Mouse (Mus musculus) kidney, embryonic 15.5 days (tissue): ENCODE measurements around the gene Szrd1. TPM values are rescaled to one million over a fixed set of nuclear protein-coding genes. Genes with fewer than 3 reads are reported as not detected.

Source experiments
- ATAC-seq: fragments of 200-750 bp; cut with Nextera tagmentation; replicated peaks from 2 replicates; pipeline ENCODE4 v1.8.0; 2017; ENCODE audit warnings: moderate TSS enrichment; ENCODE audit not compliant: low FRiP score
- H3K27ac ChIP-seq: fragments of 300-500 bp; sonication (generic); 2 replicates; pipeline ENCODE4 v1.5.1; 2015; ENCODE audit warnings: mild to moderate bottlenecking, inconsistent platforms
- H3K27me3 ChIP-seq: fragments of 300-500 bp; sonication (generic); 2 replicates; pipeline ENCODE4 v1.6.1; 2015; ENCODE audit warnings: inconsistent platforms
- H3K36me3 ChIP-seq: fragments of 300-500 bp; sonication (generic); 2 replicates; pipeline ENCODE4 v1.6.1; 2015; ENCODE audit warnings: inconsistent platforms
- H3K4me1 ChIP-seq: fragments of 300-500 bp; sonication (generic); 2 replicates; pipeline ENCODE4 v1.6.1; 2015; ENCODE audit warnings: inconsistent platforms
- H3K4me2 ChIP-seq: fragments of 300-500 bp; sonication (generic); 2 replicates; pipeline ENCODE4 v1.6.1; 2015; ENCODE audit warnings: moderate library complexity, mild to moderate bottlenecking, inconsistent platforms
- H3K4me3 ChIP-seq: fragments of 300-500 bp; sonication (generic); replicated peaks from 2 replicates; pipeline ENCODE4 v1.5.1; 2015; ENCODE audit warnings: mild to moderate bottlenecking, inconsistent platforms
- H3K9ac ChIP-seq: fragments of 300-500 bp; sonication (generic); 2 replicates; pipeline ENCODE4 v1.6.1; 2015; ENCODE audit warnings: mild to moderate bottlenecking, inconsistent platforms
- H3K9me3 ChIP-seq: fragments of 300-500 bp; sonication (generic); replicated peaks from 2 replicates; pipeline ENCODE4 v1.6.1; 2016; ENCODE audit warnings: inconsistent platforms
- WGBS: fragments of 180-500 bp; shearing (Covaris S2); methylation state at CpG from one replicate; pipeline ENCODE4 v1.1.7; 2015; ENCODE audit warnings: mixed read lengths; 5-methylcytosine and 5-hydroxymethylcytosine counted together
- polyA plus RNA-seq: library from polyadenylated mRNA; unstranded; fragments of >200 nt; fragmentation: Nextera tagmentation; extraction: Ambion mirVana; gene quantifications from 2 replicates; pipeline ENCODE4 v1.2.1, GENCODE M21; 2015

The Szrd1 gene
- polyA plus RNA-seq, 1 experiment from 2014 or later: 49.6 TPM

DNA sequence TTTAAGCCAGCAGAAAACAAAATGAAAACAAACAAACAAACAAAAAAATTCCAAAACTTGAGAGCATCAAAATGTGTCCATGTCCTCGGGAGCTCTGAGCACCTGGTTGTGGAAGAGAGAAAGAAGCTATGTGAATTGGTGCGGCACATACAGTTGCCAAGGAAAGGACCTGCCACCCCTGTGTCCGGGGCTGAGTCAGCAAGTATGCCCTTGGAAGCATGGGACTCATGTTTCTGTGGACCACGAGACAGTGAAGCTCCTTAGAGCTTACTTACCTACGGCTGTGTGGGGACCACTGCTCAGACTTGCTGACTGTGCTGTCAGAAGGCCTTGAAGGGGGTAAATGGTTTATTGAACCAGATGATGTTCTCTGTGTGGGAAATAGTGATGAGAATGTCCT lies 24.2 kb upstream of the Szrd1 start:
- WGBS: 85% methylated on average over 5 of the region's 5 CpGs
- Histone ChIP-seq H3K9ac (no peak overlapping the region), H3K27me3 (no peaks in the 10 kb centered on the region), H3K27ac (no peak overlapping the region), H3K36me3 (peaks cover 14% of the 10 kb centered on the region), H3K4me3 (no peak overlapping the region), H3K4me2 (no peak overlapping the region), H3K9me3 (no peaks in the 10 kb centered on the region), H3K4me1 (peaks cover 15% of the 10 kb centered on the region)
- ATAC-seq: no peak

DNA sequence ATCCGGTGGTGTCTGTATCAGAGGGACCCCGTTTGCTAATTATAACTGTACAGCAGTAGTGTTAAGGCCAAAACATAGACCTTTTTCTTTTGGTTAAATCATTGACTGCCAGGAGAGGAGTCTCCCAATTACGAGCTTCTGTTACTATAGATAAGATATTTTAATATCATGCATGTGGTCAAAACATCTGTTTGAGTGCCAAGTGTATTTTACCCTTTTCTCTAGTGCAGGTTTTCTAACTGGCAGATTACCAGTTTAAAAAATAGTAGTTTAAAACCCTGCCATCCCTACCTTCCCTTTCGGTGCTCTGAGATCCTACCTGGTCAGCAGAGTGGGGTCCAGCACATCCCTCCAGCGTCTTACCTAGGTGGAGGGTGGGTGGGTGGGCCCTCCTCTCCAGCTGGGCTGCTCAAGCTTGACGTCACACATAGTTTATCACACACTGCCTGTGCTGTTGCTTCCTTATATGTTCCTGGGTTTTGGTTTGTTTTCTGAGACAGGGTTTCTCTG lies 22.2 kb upstream of the Szrd1 start:
- Histone ChIP-seq H3K4me3 (no peak overlapping the region), H3K9me3 (no peaks in the 10 kb centered on the region), H3K4me2 (no peak overlapping the region), H3K4me1 (peaks cover 23% of the 10 kb centered on the region), H3K36me3 (0 out of 2 replicates have a peak, but pooled peaks cover 3% of the 10 kb centered on the region), H3K27me3 (no peaks in the 10 kb centered on the region), H3K9ac (no peak overlapping the region), H3K27ac (no peak overlapping the region)
- 82% methylated on average over 6 of the region's 6 CpGs for WGBS
- no peak; the same call in 1 of the 2 replicates for ATAC-seq

GRCm38 (mm10) chr4:141160193-141160592 lies 20.6 kb upstream of the Szrd1 start:
- Histone ChIP-seq H3K4me3 (no peak overlapping the region), H3K4me2 (no peak overlapping the region), H3K9me3 (no peaks in the 10 kb centered on the region), H3K9ac (no peak overlapping the region), H3K27me3 (no peaks in the 10 kb centered on the region), H3K4me1 (peaks cover 23% of the 10 kb centered on the region), H3K27ac (no peak overlapping the region), H3K36me3 (0 out of 2 replicates have a peak, but pooled peaks cover 3% of the 10 kb centered on the region)
- ATAC-seq: no peak
- 81% methylated on average over 4 of the region's 4 CpGs for WGBS

DNA sequence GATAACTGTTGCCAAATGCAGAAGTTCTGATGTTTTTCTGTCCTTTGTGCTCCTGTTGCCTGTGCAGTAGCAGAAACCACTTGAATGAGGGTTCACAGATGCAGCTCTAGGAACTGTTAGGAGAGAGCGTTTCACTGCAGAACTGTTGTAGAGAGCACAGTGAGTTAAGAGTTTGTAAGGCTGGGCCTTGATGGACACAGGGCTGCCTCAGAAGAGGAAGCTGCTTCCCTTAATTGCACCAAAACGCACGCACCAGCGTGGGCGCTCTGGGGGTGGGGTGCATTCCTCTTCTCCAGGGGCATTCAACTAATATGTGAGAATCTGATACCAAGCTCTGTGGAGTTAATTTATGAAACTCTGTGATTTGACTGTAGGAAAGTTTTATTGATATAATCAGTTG lies 20.1 kb upstream of the Szrd1 start:
- Histone ChIP-seq H3K4me1 (peaks cover 26% of the 10 kb centered on the region), H3K27me3 (no peaks in the 10 kb centered on the region), H3K27ac (peak overlapping the region; percentile 51; the same call in 1 of the 2 replicates), H3K36me3 (0 out of 2 replicates have a peak, but pooled peaks cover 3% of the 10 kb centered on the region), H3K9me3 (no peaks in the 10 kb centered on the region), H3K4me2 (no peak overlapping the region), H3K4me3 (no peak overlapping the region), H3K9ac (no peak overlapping the region)
- 41% methylated on average over 5 of the region's 5 CpGs for WGBS
- no peak for ATAC-seq

DNA sequence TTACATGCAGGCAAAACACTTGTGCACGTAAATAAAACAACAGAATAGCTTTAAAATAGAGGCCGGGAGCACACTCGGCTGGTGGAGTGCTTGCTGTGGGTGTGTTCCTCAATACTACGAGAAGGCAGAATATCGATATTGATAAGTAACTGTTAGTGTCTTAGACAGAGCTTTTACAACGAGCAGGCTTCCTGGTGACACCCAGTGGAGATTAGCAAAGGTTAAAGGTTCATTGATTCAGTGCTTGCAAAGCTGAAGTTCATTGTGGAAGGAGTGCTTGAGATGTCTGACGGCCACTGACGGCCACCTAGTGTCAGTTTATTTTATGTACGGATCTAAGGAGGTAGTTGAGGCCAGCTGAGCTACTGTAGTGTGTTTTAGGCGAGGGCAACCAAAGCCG lies 19.5 kb upstream of the Szrd1 start:
- peaks cover 30% of the 10 kb centered on the region for H3K4me1 ChIP-seq
- H3K9me3 ChIP-seq: no peaks in the 10 kb centered on the region
- 52% methylated on average over 11 of the region's 11 CpGs for WGBS
- no peaks in the 10 kb centered on the region for H3K27me3 ChIP-seq
- H3K4me3 ChIP-seq: no peak overlapping the region
- H3K36me3 ChIP-seq: 0 out of 2 replicates have a peak, but pooled peaks cover 3% of the 10 kb centered on the region
- H3K9ac ChIP-seq: no peak overlapping the region
- no peak for ATAC-seq
- peak overlapping the region; percentile 51 for H3K27ac ChIP-seq
- no peak overlapping the region for H3K4me2 ChIP-seq

DNA sequence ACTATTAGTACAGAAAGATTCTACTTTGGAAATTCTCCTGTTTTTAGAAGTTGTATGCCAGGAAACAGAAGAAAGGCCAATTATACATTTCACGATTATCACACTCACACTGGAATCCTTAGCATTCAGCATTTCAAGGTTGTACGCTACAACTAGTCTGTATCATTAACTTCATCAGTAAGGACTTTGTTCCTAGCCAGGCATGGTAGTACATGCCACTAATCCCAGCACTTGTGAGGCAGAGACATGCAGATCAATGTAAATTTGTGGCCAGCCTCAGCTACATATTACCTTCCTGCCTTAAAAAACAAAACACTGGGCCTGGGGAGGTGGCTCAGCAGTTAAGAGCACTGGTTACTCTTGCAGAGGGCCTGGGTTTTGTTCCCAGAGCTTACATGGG lies 19.0 kb upstream of the Szrd1 start:
- Histone ChIP-seq H3K4me1 (peaks cover 33% of the 10 kb centered on the region), H3K9ac (no peak overlapping the region), H3K4me3 (no peak overlapping the region), H3K4me2 (no peak overlapping the region), H3K9me3 (no peaks in the 10 kb centered on the region), H3K36me3 (no peaks in the 10 kb centered on the region), H3K27me3 (no peaks in the 10 kb centered on the region), H3K27ac (peak overlapping the region; percentile 51; the same call in 1 of the 2 replicates)
- ATAC-seq: no peak; the same call in 1 of the 2 replicates
- WGBS: 85% methylated on average over 2 of the region's 2 CpGs

GRCm38 (mm10) chr4:141157485-141157884 lies 17.9 kb upstream of the Szrd1 start:
- WGBS: 83% methylated on average over 4 of the region's 4 CpGs
- no peak for ATAC-seq
- H3K27me3 ChIP-seq: no peaks in the 10 kb centered on the region
- no peak overlapping the region for H3K4me2 ChIP-seq
- H3K36me3 ChIP-seq: no peaks in the 10 kb centered on the region
- no peak overlapping the region for H3K27ac ChIP-seq
- peaks cover 35% of the 10 kb centered on the region for H3K4me1 ChIP-seq
- no peak overlapping the region for H3K4me3 ChIP-seq
- H3K9me3 ChIP-seq: no peaks in the 10 kb centered on the region
- no peak overlapping the region for H3K9ac ChIP-seq

DNA sequence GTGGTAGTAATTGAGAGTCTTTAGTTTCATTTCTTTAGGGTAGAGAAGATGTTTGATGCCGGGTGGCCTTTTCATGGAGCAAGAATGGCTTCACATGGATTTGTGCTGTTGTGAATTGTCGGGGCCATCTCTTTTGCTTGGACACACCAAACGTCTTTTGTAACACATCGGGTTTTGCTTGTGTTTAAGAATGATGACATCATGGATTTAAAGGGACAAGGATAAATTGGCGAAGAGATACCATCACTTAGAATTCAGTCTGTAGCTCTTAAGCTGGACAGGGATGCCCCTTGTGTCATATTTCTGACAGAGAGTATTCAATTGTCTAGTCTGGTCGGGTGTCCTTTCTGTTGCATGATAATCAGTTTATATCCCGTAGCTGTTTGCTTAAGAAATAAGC lies 9.5 kb upstream of the Szrd1 start:
- no peak for ATAC-seq
- Histone ChIP-seq H3K4me3 (peak overlapping the region; percentile 99), H3K27ac (no peak overlapping the region), H3K4me2 (peak overlapping the region; percentile 87), H3K36me3 (no peaks in the 10 kb centered on the region), H3K9ac (peak overlapping the region; percentile 98), H3K27me3 (no peaks in the 10 kb centered on the region), H3K9me3 (no peaks in the 10 kb centered on the region), H3K4me1 (peaks cover 28% of the 10 kb centered on the region)
- WGBS: 28% methylated on average over 7 of the region's 7 CpGs

GRCm38 (mm10) chr4:141148009-141148801 lies 8.6 kb upstream of the Szrd1 start:
- peak overlapping the region; percentile 98 for H3K27ac ChIP-seq
- WGBS: under 1% methylated on average over 66 of the region's 66 CpGs
- H3K9me3 ChIP-seq: no peaks in the 10 kb centered on the region
- peak overlapping the region; percentile 99 for H3K4me3 ChIP-seq
- H3K27me3 ChIP-seq: no peaks in the 10 kb centered on the region
- no peaks in the 10 kb centered on the region for H3K36me3 ChIP-seq
- H3K4me2 ChIP-seq: peak overlapping the region; percentile 87
- peak; percentile 83 for ATAC-seq
- H3K4me1 ChIP-seq: peaks cover 23% of the 10 kb centered on the region
- H3K9ac ChIP-seq: peak overlapping the region; percentile 98

DNA sequence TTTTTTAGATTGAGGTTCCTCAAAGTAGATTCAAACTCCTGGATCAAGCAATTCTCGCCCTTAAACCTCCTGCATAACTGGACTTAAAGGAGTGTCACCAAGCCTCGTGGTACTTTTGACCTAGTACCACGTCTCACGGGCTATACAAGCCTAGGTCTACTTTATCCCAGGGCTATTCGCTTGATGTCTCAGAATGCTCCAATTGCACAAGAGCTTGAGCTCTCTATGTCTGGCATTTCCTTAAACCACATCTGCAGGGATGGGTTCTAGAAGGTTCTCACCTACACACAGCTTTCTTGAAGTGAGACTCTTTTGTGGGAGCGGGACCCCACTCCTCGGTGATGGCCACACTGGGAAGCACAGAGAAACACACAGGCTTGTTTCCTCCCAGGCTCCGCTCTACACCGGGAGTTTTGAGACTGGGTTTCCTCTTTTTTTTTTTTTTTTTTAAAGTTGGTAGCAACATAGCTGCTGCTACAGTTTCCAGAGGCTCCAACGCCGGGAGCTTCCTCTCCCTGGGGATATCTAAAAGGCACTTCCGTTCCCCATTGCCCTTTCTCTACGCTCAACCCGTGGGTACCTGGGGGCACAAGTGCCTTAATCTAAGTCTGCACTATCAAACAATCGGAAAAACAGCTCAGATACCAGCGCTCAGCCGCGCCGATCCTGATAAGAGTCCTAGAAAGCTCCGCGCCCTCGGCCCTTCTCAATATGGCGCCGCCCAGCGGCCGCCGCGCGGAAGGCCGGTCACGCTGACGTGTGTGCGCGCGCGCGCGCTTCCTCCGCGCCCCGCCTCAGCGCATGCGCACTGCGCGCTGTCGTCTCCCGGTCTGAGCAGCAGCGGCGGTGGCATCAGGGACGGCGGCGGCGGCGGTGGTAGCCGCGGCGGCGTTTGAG lies 7.8 kb upstream of the Szrd1 start, which contains the start of gene Fbxo42:
Gene Fbxo42 (plus strand): TSS at position 802 of the 897 bp plus-strand sequence.
- H3K9ac ChIP-seq: peak within 1 kb of the TSS; percentile 98
- H3K9me3 ChIP-seq: no peaks in the 10 kb centered on the region
- H3K27me3 ChIP-seq: no peaks in the 10 kb centered on the region
- peak within 1 kb of the TSS; percentile 98 for H3K27ac ChIP-seq
- H3K4me2 ChIP-seq: peak within 1 kb of the TSS; percentile 87
- 7% methylated on average over 58 of the region's 58 CpGs for WGBS
- H3K4me1 ChIP-seq: peaks cover 28% of the 10 kb centered on the region
- no peaks in the 10 kb centered on the region for H3K36me3 ChIP-seq
- peak; percentile 88 for ATAC-seq
- H3K4me3 ChIP-seq: peak within 1 kb of the TSS; percentile 99

GRCm38 (mm10) chr4:141146491-141147033 lies 7.0 kb upstream of the Szrd1 start:
- H3K4me2 ChIP-seq: no peak overlapping the region
- H3K4me1 ChIP-seq: peaks cover 27% of the 10 kb centered on the region
- no peak for ATAC-seq
- H3K9ac ChIP-seq: no peak overlapping the region
- H3K27ac ChIP-seq: peak overlapping the region; percentile 98; the same call in 1 of the 2 replicates
- no peaks in the 10 kb centered on the region for H3K36me3 ChIP-seq
- 92% methylated on average over 6 of the region's 6 CpGs for WGBS
- peak overlapping the region; percentile 99 for H3K4me3 ChIP-seq
- H3K27me3 ChIP-seq: no peaks in the 10 kb centered on the region
- H3K9me3 ChIP-seq: no peaks in the 10 kb centered on the region
